Mouse (Mus musculus): ENCODE measurements at regions not wholly inside any gene's neighbourhood (a gene's known extent, or its start where the extent isn't known, plus 50 kb on each side); places are given as distances from the start of the nearest gene placed in this dataset.

DNA sequence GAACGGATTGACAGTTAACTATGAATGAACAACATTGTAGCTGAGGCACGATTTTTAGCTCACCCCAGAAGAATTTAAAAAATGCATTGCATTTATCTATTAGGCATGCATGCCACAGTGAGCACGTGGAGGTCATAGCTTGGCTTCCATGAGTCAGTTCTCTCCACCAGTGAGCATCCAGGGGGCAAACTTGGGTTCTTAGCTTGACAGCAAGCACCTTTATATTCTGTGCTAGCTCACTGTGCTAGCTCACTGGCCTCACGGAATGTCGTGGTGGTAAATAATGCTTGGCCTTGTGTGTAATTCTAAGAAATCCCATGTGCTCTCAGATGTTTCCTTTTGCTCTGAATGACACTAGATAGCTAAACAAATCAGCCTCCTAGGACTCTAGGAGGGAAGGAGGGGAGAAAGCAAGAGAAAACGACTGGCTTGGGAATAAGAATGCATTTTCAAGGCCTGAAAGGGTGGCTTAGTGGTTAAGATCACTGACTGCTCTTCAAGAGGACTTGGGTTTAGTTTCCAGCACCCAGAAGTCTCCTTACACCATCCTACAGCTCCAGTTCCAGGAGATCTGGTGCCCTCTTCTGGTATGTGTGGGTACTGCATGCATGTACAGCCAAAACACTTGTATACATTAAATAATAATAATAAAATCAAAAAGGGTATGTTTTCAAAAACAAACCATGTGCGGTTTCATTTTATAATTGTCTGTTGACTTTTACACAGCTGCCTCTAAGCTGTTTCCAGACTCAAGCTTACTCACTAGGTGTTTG is 485.3 kb downstream of the Adam3 start:
- H3K27ac ChIP-seq (ENCODE audit: low read length), result no peak overlapping the region
- no peak for ATAC-seq (ENCODE audit: low FRiP score, low TSS enrichment)
- H3K4me3 ChIP-seq (ENCODE audit: low read length), result no peak overlapping the region
- H3K36me3 ChIP-seq (ENCODE audit: insufficient read depth, low read length), result no peaks in the 10 kb centered on the region
- H3K27me3 ChIP-seq (ENCODE audit: insufficient read depth, low read length), result no peaks in the 10 kb centered on the region
- peaks cover 7% of the 10 kb centered on the region for H3K9me3 ChIP-seq (ENCODE audit: low read length)
- no peaks in the 10 kb centered on the region for H3K4me1 ChIP-seq (ENCODE audit: insufficient read depth, low read length)
- no peak overlapping the region for H3K9ac ChIP-seq (replicated peaks; ENCODE audit: low read length)
- no peak overlapping the region for H3K4me2 ChIP-seq (replicated peaks; ENCODE audit: low read depth, low read length)
- 78% methylated on average over 7 of the region's 7 CpGs for WGBS

DNA sequence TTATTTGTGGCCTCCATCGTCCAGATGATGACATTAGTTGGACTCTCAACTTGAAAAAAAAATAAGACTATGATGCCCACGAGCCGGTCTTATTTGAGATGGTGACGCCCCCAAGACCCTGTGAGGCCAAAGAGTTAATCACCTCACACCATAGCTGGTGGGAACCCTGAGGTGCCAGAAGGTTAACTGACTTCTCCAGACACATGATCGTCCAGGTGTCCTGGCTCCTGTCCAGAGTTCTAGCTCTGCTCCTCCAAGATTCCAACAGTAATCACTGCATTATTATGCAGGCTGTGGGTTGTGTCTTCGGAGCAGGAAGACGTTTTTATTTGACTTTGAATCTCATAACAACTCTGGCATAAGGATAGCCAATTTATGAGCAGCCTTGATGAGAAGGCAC is 490.7 kb downstream of the Adam3 start:
- Histone ChIP-seq H3K4me3 (ENCODE audit: low read length) (no peak overlapping the region), H3K4me2 (replicated peaks; ENCODE audit: low read depth, low read length) (no peak overlapping the region), H3K9me3 (ENCODE audit: low read length) (peaks cover 3% of the 10 kb centered on the region; the same call in 1 of the 2 replicates), H3K36me3 (ENCODE audit: insufficient read depth, low read length) (no peaks in the 10 kb centered on the region), H3K4me1 (ENCODE audit: insufficient read depth, low read length) (no peaks in the 10 kb centered on the region), H3K9ac (replicated peaks; ENCODE audit: low read length) (no peak overlapping the region), H3K27ac (ENCODE audit: low read length) (no peak overlapping the region), H3K27me3 (ENCODE audit: insufficient read depth, low read length) (no peaks in the 10 kb centered on the region)
- WGBS, result 49% methylated on average over 7 of the region's 7 CpGs
- ATAC-seq (ENCODE audit: low FRiP score, low TSS enrichment), result no peak

DNA sequence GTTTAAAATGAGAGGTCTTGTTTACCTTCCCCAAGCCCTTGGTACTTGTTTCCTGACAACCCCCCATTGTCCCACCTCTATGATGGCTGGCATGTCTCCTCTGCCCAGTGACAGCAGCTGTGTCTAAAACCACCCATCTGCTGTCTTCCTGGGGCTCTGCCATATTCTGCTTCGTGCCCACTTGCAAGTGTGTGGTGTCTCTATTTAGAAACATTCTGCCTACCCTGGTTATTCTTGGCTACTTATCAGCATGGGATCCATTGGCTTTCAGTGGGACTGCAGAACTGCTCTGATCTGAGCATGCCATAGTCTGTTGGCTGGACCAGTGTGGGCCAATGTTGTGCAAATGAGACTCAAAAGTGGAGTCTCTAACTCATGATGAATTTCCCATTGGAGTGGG is 497.5 kb downstream of the Adam3 start:
- no peak for ATAC-seq (ENCODE audit: low FRiP score, low TSS enrichment)
- H3K4me1 ChIP-seq (ENCODE audit: insufficient read depth, low read length), result no peaks in the 10 kb centered on the region
- WGBS, result 89% methylated on average over 1 of the region's 1 CpGs
- H3K4me2 ChIP-seq (replicated peaks; ENCODE audit: low read depth, low read length), result no peak overlapping the region
- no peak overlapping the region for H3K9ac ChIP-seq (replicated peaks; ENCODE audit: low read length)
- H3K27me3 ChIP-seq (ENCODE audit: insufficient read depth, low read length), result no peaks in the 10 kb centered on the region
- H3K27ac ChIP-seq (ENCODE audit: low read length), result no peak overlapping the region
- no peaks in the 10 kb centered on the region for H3K9me3 ChIP-seq (ENCODE audit: low read length)
- no peaks in the 10 kb centered on the region for H3K36me3 ChIP-seq (ENCODE audit: insufficient read depth, low read length)
- H3K4me3 ChIP-seq (ENCODE audit: low read length), result no peak overlapping the region

DNA sequence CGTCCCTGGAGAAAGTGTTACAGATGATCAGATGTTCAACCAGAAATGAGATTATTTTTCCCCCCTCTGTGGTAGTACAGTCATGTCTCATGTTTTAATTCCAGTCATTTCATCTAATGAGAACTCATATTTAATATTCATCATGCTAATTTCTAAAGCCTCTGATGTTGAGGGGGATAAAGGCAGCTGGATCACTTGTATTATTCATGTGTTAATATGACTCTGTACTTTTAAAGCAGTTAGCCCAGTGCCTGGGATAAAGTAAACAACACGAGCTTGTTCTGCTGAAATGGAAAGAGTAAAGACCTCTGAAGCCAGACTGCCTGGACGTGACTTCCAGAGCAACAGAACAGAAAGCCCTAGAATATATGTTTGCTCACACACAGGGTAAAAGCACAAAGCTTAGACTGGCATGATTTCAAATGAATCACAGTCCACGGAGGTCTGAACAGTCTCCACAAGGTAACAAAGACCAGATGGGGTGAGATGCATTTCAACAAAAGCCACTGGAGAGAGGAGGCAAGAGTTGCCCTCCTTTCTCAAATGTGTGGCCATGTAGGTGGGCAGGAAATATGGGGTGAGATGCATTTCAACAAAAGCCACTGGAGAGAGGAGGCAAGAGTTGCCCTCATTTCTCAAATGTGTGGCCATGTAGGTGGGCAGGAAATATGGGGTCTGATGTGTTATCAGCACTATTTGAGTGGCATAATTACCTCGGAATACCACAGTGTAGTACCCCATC is 498.1 kb downstream of the Adam3 start:
- no peak for ATAC-seq (ENCODE audit: low FRiP score, low TSS enrichment)
- H3K27ac ChIP-seq (ENCODE audit: low read length), result no peak overlapping the region
- H3K4me1 ChIP-seq (ENCODE audit: insufficient read depth, low read length), result no peaks in the 10 kb centered on the region
- no peaks in the 10 kb centered on the region for H3K36me3 ChIP-seq (ENCODE audit: insufficient read depth, low read length)
- no peak overlapping the region for H3K4me2 ChIP-seq (replicated peaks; ENCODE audit: low read depth, low read length)
- no peaks in the 10 kb centered on the region for H3K27me3 ChIP-seq (ENCODE audit: insufficient read depth, low read length)
- no peak overlapping the region for H3K9ac ChIP-seq (replicated peaks; ENCODE audit: low read length)
- H3K4me3 ChIP-seq (ENCODE audit: low read length), result no peak overlapping the region
- WGBS, result 63% methylated on average over 5 of the region's 5 CpGs
- no peaks in the 10 kb centered on the region for H3K9me3 ChIP-seq (ENCODE audit: low read length)

DNA sequence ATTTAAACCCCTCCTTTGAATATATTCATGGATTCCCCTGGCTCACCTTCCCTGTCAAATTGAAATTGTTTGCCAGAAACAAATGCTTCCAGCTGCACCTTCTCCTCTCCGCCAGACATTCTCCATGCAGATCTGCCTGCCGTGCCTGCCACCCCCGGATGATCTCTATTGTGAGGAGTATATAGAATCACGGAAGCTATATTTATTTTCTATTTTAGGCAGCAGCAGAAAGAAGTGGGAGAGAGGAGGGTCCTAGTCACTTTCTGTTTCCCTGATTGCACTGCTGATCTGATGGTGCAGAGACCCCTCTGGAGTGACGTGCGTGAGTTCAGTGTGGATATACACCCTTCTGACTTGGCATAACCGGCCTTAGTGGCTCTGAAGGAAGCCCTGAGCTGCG is 505.4 kb downstream of the Adam3 start:
- H3K27ac ChIP-seq (ENCODE audit: low read length), result no peak overlapping the region
- H3K36me3 ChIP-seq (ENCODE audit: insufficient read depth, low read length), result no peaks in the 10 kb centered on the region
- no peaks in the 10 kb centered on the region for H3K27me3 ChIP-seq (ENCODE audit: insufficient read depth, low read length)
- no peaks in the 10 kb centered on the region for H3K4me1 ChIP-seq (ENCODE audit: insufficient read depth, low read length)
- H3K9me3 ChIP-seq (ENCODE audit: low read length), result no peaks in the 10 kb centered on the region
- no peak for ATAC-seq (ENCODE audit: low FRiP score, low TSS enrichment)
- WGBS, result 59% methylated on average over 8 of the region's 8 CpGs
- H3K4me2 ChIP-seq (replicated peaks; ENCODE audit: low read depth, low read length), result no peak overlapping the region
- H3K4me3 ChIP-seq (ENCODE audit: low read length), result no peak overlapping the region
- no peak overlapping the region for H3K9ac ChIP-seq (replicated peaks; ENCODE audit: low read length)

DNA sequence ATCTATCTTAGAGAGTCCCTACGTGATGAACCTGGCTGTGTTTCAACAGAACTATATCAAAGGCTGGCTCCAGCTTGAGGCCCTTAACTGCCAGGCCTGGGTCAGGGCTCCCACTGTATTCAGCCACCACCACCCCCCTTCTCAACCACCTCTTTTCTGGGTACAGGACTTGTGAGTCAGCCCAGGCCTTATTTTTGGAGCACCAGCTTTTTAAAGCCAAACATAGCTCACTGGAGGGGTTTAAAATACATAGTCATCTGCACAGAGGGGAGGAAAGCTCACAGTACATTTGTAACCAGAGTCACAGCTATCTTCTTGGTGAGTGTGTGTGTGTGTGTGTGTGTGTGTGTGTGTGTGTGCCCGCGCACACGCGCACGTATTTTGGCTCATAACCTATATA is 509.0 kb downstream of the Adam3 start:
- no peaks in the 10 kb centered on the region for H3K9me3 ChIP-seq (ENCODE audit: low read length)
- no peak for ATAC-seq (ENCODE audit: low FRiP score, low TSS enrichment)
- no peak overlapping the region for H3K9ac ChIP-seq (replicated peaks; ENCODE audit: low read length)
- no peak overlapping the region for H3K4me2 ChIP-seq (replicated peaks; ENCODE audit: low read depth, low read length)
- no peaks in the 10 kb centered on the region for H3K4me1 ChIP-seq (ENCODE audit: insufficient read depth, low read length)
- no peak overlapping the region for H3K27ac ChIP-seq (ENCODE audit: low read length)
- no peaks in the 10 kb centered on the region for H3K27me3 ChIP-seq (ENCODE audit: insufficient read depth, low read length)
- 96% methylated on average over 6 of the region's 6 CpGs for WGBS
- no peak overlapping the region for H3K4me3 ChIP-seq (ENCODE audit: low read length)
- no peaks in the 10 kb centered on the region for H3K36me3 ChIP-seq (ENCODE audit: insufficient read depth, low read length)

DNA sequence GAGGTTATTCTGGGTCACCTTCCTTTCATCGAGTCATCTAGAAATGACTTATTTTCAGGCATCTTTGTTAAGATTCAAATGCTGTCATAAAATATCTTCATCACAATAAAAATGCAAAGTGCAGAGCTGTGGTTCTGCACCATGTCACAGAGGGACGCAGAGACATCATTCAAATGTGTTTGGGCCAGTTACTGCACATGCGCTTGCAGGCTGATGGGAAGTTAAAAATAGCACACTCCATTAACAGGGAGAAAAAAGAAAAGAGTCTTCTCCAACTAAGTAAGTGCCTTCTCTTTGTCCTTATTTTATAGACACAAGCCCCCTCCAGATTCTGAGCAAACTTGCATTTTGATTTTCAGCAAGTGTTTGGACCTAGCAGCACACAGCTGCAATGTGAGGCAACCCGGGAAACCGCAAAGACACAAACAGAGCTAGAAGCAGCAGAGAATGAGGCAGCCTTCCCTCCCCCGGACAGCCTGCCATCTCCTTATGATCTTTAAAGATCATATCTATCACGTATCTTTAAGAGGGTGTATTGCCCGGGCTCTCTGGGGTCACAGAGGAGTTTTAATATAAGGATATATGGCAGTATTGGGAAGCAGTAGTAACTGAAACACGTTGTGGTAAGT is 510.0 kb downstream of the Adam3 start:
- no peaks in the 10 kb centered on the region for H3K9me3 ChIP-seq (ENCODE audit: low read length)
- no peaks in the 10 kb centered on the region for H3K36me3 ChIP-seq (ENCODE audit: insufficient read depth, low read length)
- H3K27me3 ChIP-seq (ENCODE audit: insufficient read depth, low read length), result no peaks in the 10 kb centered on the region
- H3K4me1 ChIP-seq (ENCODE audit: insufficient read depth, low read length), result no peaks in the 10 kb centered on the region
- H3K9ac ChIP-seq (replicated peaks; ENCODE audit: low read length), result no peak overlapping the region
- H3K4me3 ChIP-seq (ENCODE audit: low read length), result no peak overlapping the region
- no peak for ATAC-seq (ENCODE audit: low FRiP score, low TSS enrichment)
- no peak overlapping the region for H3K27ac ChIP-seq (ENCODE audit: low read length)
- H3K4me2 ChIP-seq (replicated peaks; ENCODE audit: low read depth, low read length), result no peak overlapping the region
- WGBS, result 70% methylated on average over 9 of the region's 9 CpGs

DNA sequence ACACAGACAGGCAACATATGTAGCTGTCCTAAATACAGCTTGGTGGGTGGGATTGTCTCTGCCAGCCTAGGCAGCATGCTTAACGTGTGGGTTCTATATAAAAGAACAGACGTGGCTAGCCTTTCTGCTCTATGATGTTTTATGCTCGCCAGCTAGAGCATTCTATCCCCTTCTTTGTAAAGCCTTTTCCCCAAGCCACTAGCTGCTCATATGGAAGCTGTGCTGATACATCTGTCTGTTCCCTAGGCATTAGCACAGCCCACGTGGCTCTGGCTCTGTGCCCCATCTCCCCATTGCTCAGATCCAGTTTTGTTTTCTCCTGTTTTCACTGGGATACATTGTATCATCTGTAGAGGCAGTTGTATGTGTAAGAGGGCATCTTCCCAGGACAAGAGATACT is 511.3 kb downstream of the Adam3 start:
- no peak overlapping the region for H3K4me2 ChIP-seq (replicated peaks; ENCODE audit: low read depth, low read length)
- no peak overlapping the region for H3K27ac ChIP-seq (ENCODE audit: low read length)
- WGBS, result 82% methylated on average over 4 of the region's 4 CpGs
- H3K27me3 ChIP-seq (ENCODE audit: insufficient read depth, low read length), result no peaks in the 10 kb centered on the region
- no peak overlapping the region for H3K9ac ChIP-seq (replicated peaks; ENCODE audit: low read length)
- ATAC-seq (ENCODE audit: low FRiP score, low TSS enrichment), result no peak
- no peak overlapping the region for H3K4me3 ChIP-seq (ENCODE audit: low read length)
- no peaks in the 10 kb centered on the region for H3K9me3 ChIP-seq (ENCODE audit: low read length)
- H3K36me3 ChIP-seq (ENCODE audit: insufficient read depth, low read length), result no peaks in the 10 kb centered on the region
- H3K4me1 ChIP-seq (ENCODE audit: insufficient read depth, low read length), result no peaks in the 10 kb centered on the region

DNA sequence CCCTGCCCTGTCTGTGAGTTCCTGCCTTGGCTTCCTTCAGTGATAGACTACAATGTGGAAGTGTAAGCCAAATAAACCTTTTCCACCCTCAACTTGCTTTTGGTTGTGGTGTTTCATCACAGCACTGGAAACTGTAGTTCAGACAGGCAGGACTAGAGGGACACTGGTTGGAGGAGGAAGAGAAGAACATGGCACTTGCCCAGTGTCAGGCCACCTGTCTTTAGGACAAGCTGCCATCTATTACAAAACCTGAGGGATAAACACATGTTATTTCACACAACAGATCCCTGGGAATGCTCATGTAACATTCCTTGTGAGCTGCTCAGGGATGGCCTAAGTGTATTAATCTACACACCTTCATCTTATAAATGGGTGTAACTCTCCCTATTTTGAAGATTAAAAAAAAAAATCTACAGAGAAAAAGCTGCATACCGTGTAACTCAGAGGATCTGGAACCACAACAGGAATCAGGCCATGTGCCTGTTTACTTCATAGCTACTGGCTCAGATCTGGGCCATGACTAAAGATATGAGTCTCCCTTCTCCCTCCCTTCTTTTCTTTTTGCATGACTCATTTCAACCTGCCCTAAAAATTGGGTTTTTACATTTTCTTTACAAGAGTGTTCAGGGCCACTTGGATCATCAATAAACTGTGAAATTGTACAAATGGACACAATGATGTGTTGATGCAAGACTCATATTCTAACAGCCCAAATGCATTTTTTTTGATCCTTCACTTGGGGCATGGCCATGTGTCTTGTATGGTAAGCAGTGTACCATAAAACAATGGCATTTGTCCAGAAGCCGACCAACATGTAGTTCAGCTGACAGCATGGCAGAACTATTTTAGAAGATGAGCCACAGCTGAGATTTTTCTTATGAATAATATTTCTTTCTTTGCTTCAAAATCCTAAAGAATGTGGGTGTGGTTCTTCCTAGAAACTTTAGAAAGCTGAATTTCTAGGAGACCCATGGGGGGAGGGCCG is 513.1 kb downstream of the Adam3 start:
- Histone ChIP-seq H3K4me2 (replicated peaks; ENCODE audit: low read depth, low read length) (no peak overlapping the region), H3K27ac (ENCODE audit: low read length) (no peak overlapping the region), H3K9ac (replicated peaks; ENCODE audit: low read length) (no peak overlapping the region), H3K4me3 (ENCODE audit: low read length) (no peak overlapping the region), H3K9me3 (ENCODE audit: low read length) (no peaks in the 10 kb centered on the region), H3K4me1 (ENCODE audit: insufficient read depth, low read length) (no peaks in the 10 kb centered on the region), H3K27me3 (ENCODE audit: insufficient read depth, low read length) (no peaks in the 10 kb centered on the region), H3K36me3 (ENCODE audit: insufficient read depth, low read length) (no peaks in the 10 kb centered on the region)
- WGBS, result 83% methylated on average over 3 of the region's 3 CpGs
- no peak for ATAC-seq (ENCODE audit: low FRiP score, low TSS enrichment)

All from kidney, embryonic 16.5 days (tissue).